Mouse (Mus musculus) CH12.LX (cell line): Measurements from ENCODE around the gene Ehd3.

Source experiments
- CHD1 ChIP-seq: IDR thresholded peaks from 2 replicates; pipeline ENCODE4 v1.6.1; 2012; ENCODE audit warnings: low read depth, low read length, improper control_type of control experiment, inconsistent platforms
- CTCF ChIP-seq, 2 experiments: IDR thresholded peaks in 1 of 2; conservative IDR thresholded peaks in 1 of 2; 2 replicates each; pipeline ENCODE4 v1.5.1; 2011 to 2012; ENCODE audit warnings: low read depth in 2 of 2, low read length in 2 of 2, improper control_type of control experiment in 1 of 2, inconsistent platforms in 1 of 2, mild to moderate bottlenecking in 1 of 2, moderate library complexity in 1 of 2
- ELF1 ChIP-seq: IDR thresholded peaks from 2 replicates; pipeline ENCODE4 v1.6.1; 2014; ENCODE audit warnings: low read depth, mild to moderate bottlenecking, inconsistent platforms, low read length, improper control_type of control experiment
- ETS1 ChIP-seq: conservative IDR thresholded peaks from 2 replicates; pipeline ENCODE4 v1.6.1; 2012; ENCODE audit warnings: low read depth, mild to moderate bottlenecking, inconsistent platforms, low read length, improper control_type of control experiment, moderate library complexity
- KAT2A ChIP-seq: IDR thresholded peaks from 2 replicates; pipeline ENCODE4 v1.6.1; 2012; ENCODE audit warnings: low read length, improper control_type of control experiment, inconsistent platforms; ENCODE audit not compliant: insufficient replicate concordance
- MAFK ChIP-seq: IDR thresholded peaks from 2 replicates; pipeline ENCODE4 v1.6.1; 2011; ENCODE audit warnings: low read length, improper control_type of control experiment; ENCODE audit not compliant: insufficient replicate concordance
- MAX ChIP-seq: IDR thresholded peaks from 2 replicates; pipeline ENCODE4 v1.6.1; 2011; ENCODE audit warnings: low read length, improper control_type of control experiment
- MAZ ChIP-seq: IDR thresholded peaks from 2 replicates; pipeline ENCODE4 v1.6.1; 2012; ENCODE audit warnings: low read depth, mild to moderate bottlenecking, inconsistent platforms, low read length, improper control_type of control experiment, moderate library complexity
- MEF2A ChIP-seq: IDR thresholded peaks from 2 replicates; pipeline ENCODE4 v1.6.1; 2014; ENCODE audit warnings: low read depth, mild to moderate bottlenecking, inconsistent platforms, low read length, improper control_type of control experiment, borderline replicate concordance
- MXI1 ChIP-seq: IDR thresholded peaks from 2 replicates; pipeline ENCODE4 v1.6.1; 2011; ENCODE audit warnings: mild to moderate bottlenecking, low read depth, low read length, improper control_type of control experiment
- RAD21 ChIP-seq: IDR thresholded peaks from 2 replicates; pipeline ENCODE4 v1.6.1; 2011; ENCODE audit warnings: low read depth, mild to moderate bottlenecking, low read length, improper control_type of control experiment, moderate library complexity
- SIN3A ChIP-seq: IDR thresholded peaks from 2 replicates; pipeline ENCODE4 v1.6.1; 2012; ENCODE audit warnings: low read length, improper control_type of control experiment, inconsistent platforms
- ZKSCAN1 ChIP-seq: IDR thresholded peaks from 2 replicates; pipeline ENCODE4 v1.6.1; 2012; ENCODE audit warnings: low read depth, inconsistent platforms, low read length, improper control_type of control experiment, borderline replicate concordance

GRCm38 (mm10) chr17:73810801-73811200, 6.9 kb downstream of the Ehd3 start:
- TF ChIP-seq SIN3A (no peak), ZKSCAN1 (no peak), CTCF (conservative IDR thresholded peaks at IDR 0.05 in 1 of 2, IDR thresholded peaks at IDR 0.05 in 1 of 2; ENCODE audit: low read depth in 2 of 2, low read length in 2 of 2) (no peak), KAT2A (no peak), CHD1 (no peak), ETS1 (no peak), MEF2A (no peak), ELF1 (no peak), MXI1 (no peak), MAX (no peak), RAD21 (no peak), MAZ (no peak), MAFK (no peak)
